Mouse (Mus musculus): Measurements from ENCODE around the gene Cabin1.

DNA sequence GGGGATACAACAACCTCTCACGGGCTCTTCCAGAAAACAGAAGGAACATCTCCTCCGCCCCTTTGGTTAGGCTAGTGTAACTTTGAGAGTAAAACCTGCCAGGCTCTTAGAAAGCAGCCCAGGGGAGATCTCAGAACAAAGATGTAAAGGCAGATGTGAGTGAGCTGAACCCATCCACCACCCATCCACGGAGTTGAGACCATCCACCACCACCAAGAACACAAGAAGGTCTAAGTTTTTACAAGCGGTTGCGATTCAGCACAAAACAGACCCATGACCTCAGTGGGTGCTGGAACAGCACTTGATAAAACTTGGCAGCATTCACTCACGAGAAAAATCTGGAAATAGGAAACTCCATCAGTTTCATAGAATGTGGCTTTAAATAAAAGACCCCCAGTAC lies 138.2 kb downstream of the Cabin1 start:
- TF ChIP-seq CTCF (IDR thresholded peaks at IDR 0.05; ENCODE audit: low read depth), result no peak
- no peak for TF ChIP-seq EP300 (optimal IDR thresholded peaks at IDR 0.05)

All from stomach, postnatal 0 days (tissue).